Mouse (Mus musculus): ENCODE measurements around the gene Cphx3. TPM values are rescaled to one million over a fixed set of nuclear protein-coding genes. Genes with fewer than 3 reads are reported as not detected.

Gene Cphx3
- polyA plus RNA-seq (2012; rRNA removed) = not detected in 2 replicates

DNA sequence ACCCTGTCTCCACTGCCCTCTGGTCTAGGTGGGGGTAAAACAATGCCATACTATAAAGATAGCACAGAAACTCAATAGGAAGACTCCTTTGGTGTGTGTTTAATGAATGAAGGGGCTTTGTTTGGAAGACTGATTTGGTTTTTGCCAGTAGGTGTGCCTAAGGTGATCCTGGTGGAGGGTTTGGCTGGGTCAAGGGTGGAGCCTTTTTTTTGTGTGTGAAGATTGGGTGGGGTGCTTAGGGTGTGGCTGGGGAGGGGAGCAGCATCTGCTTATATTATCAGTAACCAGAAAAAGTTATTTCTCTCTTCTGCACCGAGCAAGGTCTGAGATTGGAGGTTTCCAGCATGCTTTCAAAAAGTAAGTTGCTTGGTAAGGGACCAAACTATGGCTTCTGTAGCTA lies at the start of gene Cphx3:
Gene Cphx3 (plus strand): TSS at position 301 of the 400 bp plus-strand sequence.

DNA sequence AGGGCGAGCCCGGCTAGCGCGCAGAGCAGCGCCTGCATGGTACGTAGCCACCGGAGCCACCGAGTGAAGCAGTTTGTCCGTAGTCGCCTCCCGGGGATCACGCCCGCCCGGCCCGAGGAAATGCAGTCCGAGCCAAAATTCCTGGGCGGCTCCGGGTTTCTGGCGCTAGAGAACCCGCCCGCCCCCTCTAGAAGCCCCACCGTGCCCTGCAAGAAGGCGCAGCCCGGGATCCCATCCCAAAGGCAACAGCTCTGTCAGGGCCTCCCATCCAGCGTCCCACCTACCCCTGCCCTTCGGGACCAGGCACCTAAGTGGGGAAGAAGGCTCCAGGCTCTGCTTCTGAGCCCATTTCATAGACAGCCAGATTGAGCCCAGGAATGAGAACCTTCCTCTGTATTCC lies 39.5 kb upstream of the Cphx3 start, which contains the start of gene Gm9780:
Gene Gm9780 (minus strand): TSS at position 101 of the 400 bp plus-strand sequence.

GRCm38 (mm10) chr14:26067325-26067633 lies 14.8 kb upstream of the Cphx3 start, which contains the start of gene Tmem254c:
Gene Tmem254c (minus strand): TSS chr14:26067355.

GRCm38 (mm10) chr14:26081216-26081615 lies 881 bp upstream of the Cphx3 start, which contains the start of gene Cphx2:
Gene Cphx2 (plus strand): TSS chr14:26081516.

DNA sequence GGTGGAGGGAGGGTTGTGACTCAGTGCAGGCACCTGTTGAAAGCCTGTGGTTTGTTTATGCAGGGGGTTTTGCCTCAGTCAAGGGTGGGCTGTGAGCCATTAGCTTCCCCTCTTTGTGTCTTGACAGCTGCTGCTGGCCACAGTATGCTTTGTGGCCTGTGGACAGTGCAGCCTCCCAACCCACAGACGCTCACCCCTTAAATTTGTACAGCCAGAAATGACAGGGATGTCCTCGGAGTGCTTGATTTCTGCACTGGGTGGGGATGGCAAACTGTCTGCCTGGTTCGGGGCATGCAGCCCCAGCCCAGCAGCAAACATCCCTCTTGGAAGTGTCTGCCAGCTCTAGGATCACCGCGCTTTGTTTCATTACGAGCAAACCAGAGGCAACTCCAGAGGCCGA lies 36.1 kb downstream of the Cphx3 start, which contains the start of gene Duxbl2:
Gene Duxbl2 (plus strand): TSS at position 200 of the 400 bp plus-strand sequence.

DNA sequence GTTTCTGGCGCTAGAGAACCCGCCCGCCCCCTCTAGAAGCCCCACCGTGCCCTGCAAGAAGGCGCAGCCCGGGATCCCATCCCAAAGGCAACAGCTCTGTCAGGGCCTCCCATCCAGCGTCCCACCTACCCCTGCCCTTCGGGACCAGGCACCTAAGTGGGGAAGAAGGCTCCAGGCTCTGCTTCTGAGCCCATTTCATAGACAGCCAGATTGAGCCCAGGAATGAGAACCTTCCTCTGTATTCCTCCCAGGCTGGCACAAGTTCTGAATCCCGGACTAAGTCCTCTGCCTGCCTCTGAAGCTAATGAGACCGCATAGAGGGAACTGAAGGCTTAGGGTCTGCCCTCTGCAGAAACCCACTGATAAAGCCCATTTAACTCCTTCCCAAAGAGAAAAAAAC lies 100.3 kb downstream of the Cphx3 start, which contains the start of gene Plac9b:
Gene Plac9b (minus strand): TSS at position 101 of the 400 bp plus-strand sequence.

GRCm38 (mm10) chr14:26206926-26207247 lies 124.8 kb downstream of the Cphx3 start, which contains the start of gene Tmem254b:
Gene Tmem254b (minus strand): TSS chr14:26207041.

GRCm38 (mm10) chr14:26257756-26258617 lies 175.9 kb downstream of the Cphx3 start, which contains the start of gene Duxbl3:
Gene Duxbl3 (plus strand): TSS chr14:26257962.

Other genes with a start within 250 kb of the Cphx3 start
- 3.5 and 4.2 TPM in 2 replicates for gene Anxa11, start 240.1 kb upstream of the Cphx3 start, polyA plus RNA-seq (2012; rRNA removed)
- gene Plac9a, start 179.2 kb upstream of the Cphx3 start, polyA plus RNA-seq (2012; rRNA removed) = 0.70 TPM in 1 of 2 replicates, not detected in the other
- gene Tmem254a, start 154.6 kb upstream of the Cphx3 start, polyA plus RNA-seq (2012; rRNA removed) = 3.6 and 4.5 TPM in 2 replicates
- 0.05 and 0.11 TPM in 2 replicates for gene Cphx1, start 144.0 kb upstream of the Cphx3 start, polyA plus RNA-seq (2012; rRNA removed)
- gene Duxbl1, start 103.7 kb upstream of the Cphx3 start, polyA plus RNA-seq (2012; rRNA removed) = 4.6 and 5.0 TPM in 2 replicates
- 6.4 and 9.4 TPM in 2 replicates for gene Gm9780, start 39.6 kb upstream of the Cphx3 start, polyA plus RNA-seq (2012; rRNA removed)
- gene Tmem254c, start 14.9 kb upstream of the Cphx3 start, polyA plus RNA-seq (2012; rRNA removed) = not detected in 2 replicates
- gene Cphx2, start 781 bp upstream of the Cphx3 start, polyA plus RNA-seq (2012; rRNA removed) = not detected in 2 replicates
- not detected in 2 replicates for gene Duxbl2, start 36.1 kb downstream of the Cphx3 start, polyA plus RNA-seq (2012; rRNA removed)
- 5.4 and 6.8 TPM in 2 replicates for gene Plac9b, start 100.2 kb downstream of the Cphx3 start, polyA plus RNA-seq (2012; rRNA removed)
- gene Tmem254b, start 124.7 kb downstream of the Cphx3 start, polyA plus RNA-seq (2012; rRNA removed) = 23.6 and 25.8 TPM in 2 replicates
- 3.0 and 3.4 TPM in 2 replicates for gene Duxbl3, start 175.7 kb downstream of the Cphx3 start, polyA plus RNA-seq (2012; rRNA removed)

All from central nervous system, embryonic 18 days (tissue).